Mouse (Mus musculus) ovary, postnatal 14 days (tissue): ENCODE measurements around the gene Gm11032.
A peak's percentile ranks its signal among the peaks of the same experiment; 100 is the strongest.
"Not testable (repeated sequence)": the region's sequence is repeated elsewhere in the genome, so short reads cannot be mapped to it uniquely, and the experiment has no call there.

Source experiments
- DNase-seq: peaks from one replicate; pipeline ENCODE4 v3.0.0; 2022; ENCODE audit warnings: low spot score

Gene Gm11032

DNA sequence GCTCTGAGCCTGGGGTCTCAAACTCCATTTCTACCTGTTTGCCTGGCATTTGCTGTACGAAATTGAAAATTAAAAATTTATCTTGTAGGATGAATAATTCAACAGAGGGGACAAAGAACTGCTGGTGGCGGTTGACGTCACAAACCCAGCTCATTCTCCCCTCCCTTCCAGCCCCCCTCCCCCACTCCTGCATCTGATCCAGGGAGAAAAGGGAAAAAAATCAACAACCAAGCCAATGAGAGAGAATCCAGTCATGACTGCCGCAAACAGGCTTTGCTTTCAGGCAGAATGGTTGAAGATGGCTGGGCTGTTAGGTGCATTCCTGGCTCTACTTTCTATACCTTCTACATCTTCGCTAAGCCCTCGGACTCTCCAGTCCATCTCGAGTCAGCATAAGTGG, 6.1 kb downstream of the Gm11032 start:
- DNase-seq: no peak

- no peak for DNase-seq
Measured at GRCm38 (mm10) chr11:4627636-4628035, 7.8 kb downstream of the Gm11032 start.

DNA sequence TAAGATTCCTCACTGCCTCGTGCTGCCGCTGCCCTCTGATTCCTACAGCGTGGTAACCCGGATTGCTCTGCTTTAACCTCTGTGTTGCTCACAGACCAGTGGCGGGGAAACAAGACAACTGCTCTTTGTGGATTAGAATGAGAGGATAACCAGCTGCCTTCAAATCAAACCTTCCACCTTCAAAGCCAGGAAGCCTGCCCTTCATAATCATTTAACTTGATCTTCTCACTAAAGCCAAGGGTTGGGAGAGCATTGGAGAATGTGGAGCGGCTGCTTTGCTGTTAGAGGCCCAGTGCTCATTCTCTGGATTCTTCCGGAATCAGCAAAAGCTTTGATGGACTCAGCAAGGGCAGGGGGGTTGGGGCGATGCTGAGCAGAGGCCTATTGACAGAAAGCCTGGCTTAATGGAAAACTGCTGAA, 10.0 kb downstream of the Gm11032 start:
- DNase-seq: no peak

- DNase-seq: no peak
Measured at GRCm38 (mm10) chr11:4633420-4633819, 13.6 kb downstream of the Gm11032 start.

DNA sequence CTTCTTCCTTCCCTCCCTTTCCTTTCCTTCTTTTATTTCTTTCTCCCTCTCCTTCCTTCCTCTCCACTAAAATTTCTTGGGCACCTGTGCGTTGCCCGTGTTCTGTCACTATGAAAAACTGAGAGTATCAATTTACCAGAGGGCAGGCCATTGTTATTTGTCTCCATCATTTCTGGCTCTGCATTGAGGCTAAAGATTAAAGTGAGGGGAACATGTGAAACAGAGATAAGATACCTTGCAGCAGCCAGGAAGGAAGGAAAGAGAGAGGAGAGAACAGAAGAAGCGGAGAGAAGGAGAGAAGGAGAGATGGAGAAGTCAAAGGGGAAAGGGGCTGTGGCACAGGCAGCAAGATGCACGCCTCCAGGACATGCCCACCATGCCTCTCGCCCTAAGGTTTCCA, 14.5 kb downstream of the Gm11032 start:
- no peak for DNase-seq

- no peak for DNase-seq
Measured at GRCm38 (mm10) chr11:4636782-4637342, 17.0 kb downstream of the Gm11032 start.

- peak; percentile 96 for DNase-seq
Measured at GRCm38 (mm10) chr11:4637534-4638234, 17.8 kb downstream of the Gm11032 start, which contains the start of gene Ascc2. Ascc2 (plus strand) TSS chr11:4637747.

- DNase-seq: no peak
Measured at GRCm38 (mm10) chr11:4638261-4638660, 18.4 kb downstream of the Gm11032 start.

- DNase-seq: no peak
Measured at GRCm38 (mm10) chr11:4641185-4641584, 21.3 kb downstream of the Gm11032 start.

- no peak for DNase-seq
Measured at GRCm38 (mm10) chr11:4643722-4644121, 23.9 kb downstream of the Gm11032 start.

GRCm38 (mm10) chr11:4645180-4645579, 25.3 kb downstream of the Gm11032 start:
- not testable (repeated sequence) for DNase-seq

DNA sequence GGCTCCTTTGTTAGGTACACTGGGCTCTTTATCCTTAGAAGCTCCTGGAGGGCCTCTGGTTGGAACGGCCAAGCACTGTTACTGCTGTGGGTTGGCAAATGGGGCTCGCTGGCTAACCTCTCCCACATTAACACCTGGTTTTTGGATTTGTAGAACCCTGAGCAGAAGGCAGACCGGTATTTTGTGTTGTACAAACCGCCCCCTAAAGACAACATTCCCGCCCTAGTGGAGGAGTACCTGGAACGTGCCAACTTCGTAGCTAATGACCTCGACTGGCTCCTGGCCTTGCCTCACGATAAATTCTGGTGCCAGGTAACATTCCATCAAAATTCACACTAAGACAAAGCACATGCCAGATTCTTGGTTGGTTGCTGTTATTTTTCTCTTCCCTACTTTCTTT, 26.5 kb downstream of the Gm11032 start:
- DNase-seq: no peak

DNA sequence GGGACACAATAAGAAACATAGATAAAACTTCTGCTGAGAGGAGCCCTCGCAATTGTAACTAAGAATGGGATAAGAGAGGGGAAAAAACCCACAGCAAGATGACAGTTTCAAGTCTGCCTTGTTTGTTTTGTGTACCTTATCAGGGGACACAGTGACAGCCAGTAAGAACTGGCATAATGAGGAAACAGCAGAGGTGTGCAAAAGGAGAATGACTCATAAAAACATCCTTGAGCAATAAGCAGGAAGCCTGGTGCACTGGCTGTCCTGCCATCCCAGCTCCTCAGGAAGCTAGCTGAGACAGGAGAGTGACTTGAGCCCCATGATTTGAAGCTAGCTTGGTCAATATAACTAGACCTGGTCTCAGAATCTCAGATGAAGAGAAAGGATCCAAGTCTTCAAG, 40.0 kb downstream of the Gm11032 start:
- DNase-seq: no peak

GRCm38 (mm10) chr11:4660309-4661025, 40.6 kb downstream of the Gm11032 start:
- DNase-seq: no peak

DNA sequence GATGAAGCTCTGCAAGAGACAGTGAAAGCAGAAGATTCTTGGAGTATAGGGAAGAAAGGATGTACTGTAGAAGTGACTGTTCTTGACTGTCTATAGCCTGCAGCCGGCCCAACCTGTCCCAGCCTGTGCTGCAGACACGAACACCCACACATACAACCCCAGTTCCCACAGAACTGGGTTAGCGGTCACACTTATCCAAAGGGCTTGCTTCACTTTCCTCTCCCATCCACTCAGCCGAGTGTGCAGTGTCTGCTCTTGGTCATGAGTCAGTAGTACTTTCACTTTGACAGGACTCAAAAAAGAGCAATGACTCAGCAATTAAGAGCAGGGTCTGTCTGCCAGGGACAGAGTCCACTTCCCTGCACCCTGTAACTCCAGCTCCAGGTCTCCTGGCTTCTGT, 41.5 kb downstream of the Gm11032 start:
- DNase-seq: no peak

DNA sequence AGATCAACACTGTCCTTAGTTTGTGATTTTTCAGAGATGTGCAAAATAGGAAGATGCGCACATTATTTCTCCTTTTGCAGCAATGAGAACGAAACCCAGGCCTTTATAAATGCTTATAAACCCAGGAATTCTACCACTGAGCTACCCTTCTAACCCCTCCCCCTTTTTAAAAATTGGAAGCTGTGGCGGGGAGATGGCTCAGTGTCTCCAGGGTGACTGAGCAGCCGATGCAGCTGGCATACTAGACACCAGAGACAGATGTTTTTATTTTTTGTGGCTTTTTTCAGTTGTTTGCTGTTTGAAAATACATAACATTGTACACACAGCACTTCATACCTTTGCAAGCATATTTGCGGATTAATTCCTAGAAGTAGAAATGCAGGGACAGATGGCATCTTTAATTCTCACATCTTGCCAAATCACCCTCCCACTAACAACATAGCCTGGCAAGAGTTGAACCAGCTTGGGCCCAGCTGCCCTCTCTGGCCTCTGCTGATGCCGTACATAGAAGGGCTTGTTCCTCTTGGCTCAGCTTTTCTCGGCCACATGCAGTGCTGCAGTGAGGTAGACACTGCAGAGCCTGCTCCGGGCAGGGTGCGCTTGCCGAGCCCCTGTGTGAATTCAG, 42.1 kb downstream of the Gm11032 start:
- DNase-seq: no peak

- DNase-seq: no peak
Measured at GRCm38 (mm10) chr11:4662496-4662878, 42.6 kb downstream of the Gm11032 start.
